ENCODE assay signal across 9 mouse cellular contexts in genomic region chr4:62890588-62891580, GRCm38 (mm10).
A peak's percentile ranks its signal among the peaks of the same experiment; 100 is the strongest.
DNase-seq lines count a peak whose midpoint lies in the region; ATAC-seq and TF ChIP-seq lines count a peak whose summit lies in the region.
"Had no signal": no experiment of that assay in that cellular context is flagged by ENCODE, and none has a peak within 500 bp of the region (broad histone marks: within the 10 kb centered on the region; RNA-seq: fewer than 3 reads in every experiment).

No protein-coding gene starts in this region.

- no peaks in the 10 kb centered on the region for H3K27me3 ChIP-seq in limb, embryonic 14.5 days (ENCODE audit: control insufficient read depth, insufficient read depth, low read length)

- no peaks in the 10 kb centered on the region for H3K4me1 ChIP-seq in limb, embryonic 14.5 days (ENCODE audit: control insufficient read depth, insufficient read depth, low read length)

- H3K36me3 ChIP-seq in limb, embryonic 14.5 days (ENCODE audit: control insufficient read depth, insufficient read depth, low read length), result no peaks in the 10 kb centered on the region

- WGBS in limb, embryonic 14.5 days, result 37% methylated on average over 21 of the region's 21 CpGs

- no peak overlapping the region for H3K27ac ChIP-seq in limb, embryonic 14.5 days (replicated peaks; ENCODE audit: low read depth, low read length)

- peak overlapping the region; percentile 25 for H3K9ac ChIP-seq in limb, embryonic 14.5 days (ENCODE audit: low read depth, low read length, severe bottlenecking)

- ATAC-seq in limb, embryonic 14.5 days (ENCODE audit: low FRiP score, low read depth), result no peak

- H3K4me2 ChIP-seq in limb, embryonic 14.5 days (replicated peaks; ENCODE audit: low read depth, low read length, severe bottlenecking), result peak overlapping the region; percentile 18; the same call in 1 of the 2 replicates

- peak; percentile 51 for DNase-seq in adrenal gland, adult 2 months
- no peak for DNase-seq in adrenal gland, postnatal 25 days
- peak; percentile 22 for DNase-seq in urinary bladder, postnatal 14 days (ENCODE audit: low spot score)
- DNase-seq in urinary bladder, adult 18-20 months (ENCODE audit: low spot score in 2 of 2), result no peak
- no peak for DNase-seq in limb, embryonic 14.5 days (ENCODE audit: low spot score)
- DNase-seq in telencephalon, adult 2 months (ENCODE audit: low read depth, low spot score), result peak; percentile 21
- no peak for DNase-seq in right cerebral cortex, adult 18-20 months
- DNase-seq in spleen, adult 12 weeks (ENCODE audit: low spot score), result no peak
- DNase-seq: cerebellum, adult 11 months had no signal

- TF ChIP-seq POLR2A in limb, embryonic 14.5 days (IDR thresholded peaks at IDR 0.05; ENCODE audit: borderline replicate concordance, extremely low read depth, insufficient read depth, insufficient read length), result no peak

- no peaks in the 10 kb centered on the region for H3K9me3 ChIP-seq in limb, embryonic 14.5 days (ENCODE audit: control insufficient read depth, low read length)

- H3K4me3 ChIP-seq in limb, embryonic 14.5 days (replicated peaks; ENCODE audit: low read length), result 0 out of 2 replicates have a peak overlapping the region, but pooled peaks have one; percentile 1

Comparison
In these comparisons a context has a peak if more than half of its experiments do, and no peak if none do; other contexts are left out.
1. DNase-seq: peak in adrenal gland, adult 2 months (single experiment), urinary bladder, postnatal 14 days (single experiment) and telencephalon, adult 2 months (single experiment); none in adrenal gland, postnatal 25 days (single experiment), urinary bladder, adult 18-20 months (0 of 2), limb, embryonic 14.5 days (single experiment), right cerebral cortex, adult 18-20 months (single experiment) and spleen, adult 12 weeks (single experiment).